Mouse (Mus musculus) ES-Bruce4 (cell line): ENCODE results near the gene Ctnna2. TPM values are rescaled to one million over a fixed set of nuclear protein-coding genes. Genes with fewer than 3 reads are reported as not detected.

Experiments
- H3K27ac ChIP-seq: 2 replicates; pipeline ENCODE4 v1.5.1; 2012; ENCODE audit warnings: low read length, inconsistent platforms; ENCODE audit not compliant: insufficient read depth
- H3K27me3 ChIP-seq: 2 replicates; pipeline ENCODE4 v1.6.1; 2012; ENCODE audit warnings: mild to moderate bottlenecking, low read length, inconsistent platforms; ENCODE audit not compliant: control insufficient read depth, poor library complexity, insufficient read depth, severe bottlenecking
- H3K36me3 ChIP-seq: 2 replicates; pipeline ENCODE4 v1.6.1; 2012; ENCODE audit warnings: inconsistent platforms, mild to moderate bottlenecking, low read length, moderate library complexity; ENCODE audit not compliant: control insufficient read depth, poor library complexity, insufficient read depth, severe bottlenecking
- H3K4me1 ChIP-seq: one replicate; pipeline ENCODE4 v1.8.1; 2011; ENCODE audit warnings: low read length; ENCODE audit not compliant: control insufficient read depth, insufficient read depth
- H3K4me3 ChIP-seq: 2 replicates; pipeline ENCODE4 v1.5.1; 2011; ENCODE audit warnings: low read depth, mild to moderate bottlenecking, low read length
- H3K9ac ChIP-seq: 2 replicates; pipeline ENCODE4 v1.6.1; 2012; ENCODE audit warnings: low read depth, mild to moderate bottlenecking, inconsistent platforms; ENCODE audit not compliant: poor library complexity, severe bottlenecking
- H3K9me3 ChIP-seq: replicated peaks from 2 replicates; pipeline ENCODE4 v1.6.1; 2012; ENCODE audit warnings: mild to moderate bottlenecking, low read length, inconsistent platforms; ENCODE audit not compliant: control insufficient read depth, poor library complexity, insufficient read depth, severe bottlenecking
- CTCF ChIP-seq: IDR thresholded peaks from one replicate; pipeline ENCODE4 v1.8.1; 2011; ENCODE audit warnings: low read depth, low read length
- EP300 ChIP-seq: IDR thresholded peaks from 2 replicates; pipeline ENCODE4 v1.6.1; 2011; ENCODE audit warnings: low read depth, low read length; ENCODE audit not compliant: insufficient read depth
- POLR2A ChIP-seq: IDR thresholded peaks from one replicate; pipeline ENCODE4 v1.8.1; 2011; ENCODE audit warnings: low read length; ENCODE audit not compliant: insufficient read depth
- polyA plus RNA-seq: library from polyadenylated mRNA; stranded (reverse); fragments of >200 nt; gene quantifications from 2 replicates; pipeline ENCODE4 v1.2.4, GENCODE M21; 2011; ENCODE audit warnings: low read depth; ENCODE audit not compliant: missing spikeins, insufficient read depth, insufficient read length

Gene Ctnna2
- polyA plus RNA-seq, 1 experiment = 0.76 TPM

DNA sequence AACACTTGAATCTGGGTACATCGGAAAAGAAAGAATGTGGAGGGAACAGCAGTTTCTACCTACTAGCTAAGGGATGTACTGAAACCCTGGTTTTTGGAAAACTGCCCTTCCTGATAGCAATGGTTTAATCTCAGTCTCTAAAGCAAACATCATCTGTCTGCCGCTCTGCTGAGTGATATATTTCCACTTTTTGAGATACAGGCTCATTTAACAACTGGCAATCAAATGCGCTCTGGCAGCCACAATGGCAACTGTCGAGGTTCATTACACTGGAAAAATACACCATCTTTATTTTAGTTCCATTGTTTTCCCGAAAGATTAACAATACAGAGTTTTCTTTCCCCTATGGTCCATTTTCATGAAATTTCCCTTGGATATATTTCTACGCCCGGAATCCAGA is 506.2 kb downstream of the Ctnna2 start:
- H3K27me3 ChIP-seq = no peaks in the 10 kb centered on the region
- no peaks in the 10 kb centered on the region for H3K4me1 ChIP-seq
- H3K36me3 ChIP-seq = no peaks in the 10 kb centered on the region
- TF ChIP-seq CTCF (no peak), EP300 (no peak), POLR2A (no peak)
- H3K9ac ChIP-seq = no peak overlapping the region
- no peak overlapping the region for H3K27ac ChIP-seq
- no peaks in the 10 kb centered on the region for H3K9me3 ChIP-seq
- no peak overlapping the region for H3K4me3 ChIP-seq

DNA sequence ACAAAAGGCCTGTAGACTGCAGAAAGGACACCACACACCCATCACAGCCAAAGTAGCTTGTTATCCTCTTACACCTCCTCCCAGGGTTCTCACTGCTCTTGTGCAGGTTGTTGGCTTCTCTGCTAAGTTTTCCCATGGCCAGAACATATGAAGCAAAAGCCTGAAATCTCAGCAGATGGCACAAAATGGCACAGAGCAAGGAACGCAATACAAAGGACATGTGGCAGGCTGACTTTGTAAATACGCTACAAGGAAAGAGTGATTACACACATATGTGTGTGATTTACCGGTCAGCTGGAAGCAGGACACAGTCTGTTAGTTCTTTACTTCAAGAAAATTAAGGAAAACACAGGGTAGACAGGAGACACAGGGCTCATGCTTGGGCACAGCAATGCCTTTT is 511.4 kb downstream of the Ctnna2 start:
- Histone ChIP-seq H3K4me1 (no peaks in the 10 kb centered on the region), H3K27ac (no peak overlapping the region), H3K9ac (no peak overlapping the region), H3K4me3 (no peak overlapping the region), H3K27me3 (no peaks in the 10 kb centered on the region), H3K9me3 (no peaks in the 10 kb centered on the region), H3K36me3 (no peaks in the 10 kb centered on the region)
- TF ChIP-seq POLR2A = no peak
- TF ChIP-seq EP300 = no peak
- TF ChIP-seq CTCF = no peak

DNA sequence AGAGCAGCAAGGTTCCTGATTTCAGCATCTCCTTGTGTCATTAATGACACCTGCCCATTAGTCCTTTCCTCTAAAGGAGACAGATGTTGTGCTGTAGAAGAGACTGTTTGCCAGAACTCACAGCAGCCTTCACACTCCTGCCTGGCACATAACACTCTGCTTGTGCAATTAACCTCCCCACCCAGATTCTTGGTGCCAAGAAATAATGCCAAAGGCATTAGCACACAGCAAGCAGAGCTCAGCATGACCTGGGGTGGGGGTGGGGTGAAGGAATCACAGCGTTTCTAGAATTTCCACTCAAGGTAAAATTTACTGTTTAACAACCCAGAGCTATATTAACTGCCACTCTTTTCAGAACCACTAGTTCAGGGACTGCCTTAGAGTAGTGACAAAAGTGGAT is 516.8 kb downstream of the Ctnna2 start:
- no peak overlapping the region for H3K9ac ChIP-seq
- no peak overlapping the region for H3K4me3 ChIP-seq
- no peak for TF ChIP-seq POLR2A
- TF ChIP-seq EP300 = no peak
- TF ChIP-seq CTCF = no peak
- no peaks in the 10 kb centered on the region for H3K36me3 ChIP-seq
- no peaks in the 10 kb centered on the region for H3K4me1 ChIP-seq
- H3K9me3 ChIP-seq = no peaks in the 10 kb centered on the region
- H3K27ac ChIP-seq = no peak overlapping the region
- no peaks in the 10 kb centered on the region for H3K27me3 ChIP-seq

GRCm38 (mm10) chr6:77457919-77458318 is 521.6 kb downstream of the Ctnna2 start:
- no peak overlapping the region for H3K4me3 ChIP-seq
- no peaks in the 10 kb centered on the region; the same call in 1 of the 2 replicates for H3K27me3 ChIP-seq
- no peak overlapping the region for H3K9ac ChIP-seq
- H3K4me1 ChIP-seq = no peaks in the 10 kb centered on the region
- H3K9me3 ChIP-seq = no peaks in the 10 kb centered on the region
- no peak for TF ChIP-seq CTCF
- no peak for TF ChIP-seq EP300
- TF ChIP-seq POLR2A = no peak
- no peaks in the 10 kb centered on the region for H3K36me3 ChIP-seq
- no peak overlapping the region for H3K27ac ChIP-seq

- no peak overlapping the region for H3K27ac ChIP-seq
- TF ChIP-seq CTCF = no peak
- H3K9me3 ChIP-seq = no peaks in the 10 kb centered on the region
- H3K4me3 ChIP-seq = no peak overlapping the region
- H3K27me3 ChIP-seq = peaks cover 1% of the 10 kb centered on the region; the same call in 1 of the 2 replicates
- H3K9ac ChIP-seq = no peak overlapping the region
- H3K36me3 ChIP-seq = no peaks in the 10 kb centered on the region
- H3K4me1 ChIP-seq = no peaks in the 10 kb centered on the region
Observed at GRCm38 (mm10) chr6:77446861-77447260, 532.6 kb downstream of the Ctnna2 start.

- Histone ChIP-seq H3K36me3 (no peaks in the 10 kb centered on the region), H3K27me3 (peaks cover 1% of the 10 kb centered on the region; the same call in 1 of the 2 replicates), H3K27ac (no peak overlapping the region), H3K9ac (no peak overlapping the region), H3K9me3 (no peaks in the 10 kb centered on the region), H3K4me1 (no peaks in the 10 kb centered on the region), H3K4me3 (no peak overlapping the region)
- no peak for TF ChIP-seq CTCF
- TF ChIP-seq EP300 = no peak
- TF ChIP-seq POLR2A = no peak
Observed at GRCm38 (mm10) chr6:77443906-77444305, 535.6 kb downstream of the Ctnna2 start.
